Mouse (Mus musculus) embryo, embryonic 10 days (tissue): Measurements from ENCODE around the gene Lsp1.
A peak's percentile ranks its signal among the peaks of the same experiment; 100 is the strongest.

ENCODE experiments used
- DNase-seq: peaks from one replicate; pipeline ENCODE4 v3.0.0-alpha.2; 2015; ENCODE audit warnings: low spot score

Gene Lsp1

DNA sequence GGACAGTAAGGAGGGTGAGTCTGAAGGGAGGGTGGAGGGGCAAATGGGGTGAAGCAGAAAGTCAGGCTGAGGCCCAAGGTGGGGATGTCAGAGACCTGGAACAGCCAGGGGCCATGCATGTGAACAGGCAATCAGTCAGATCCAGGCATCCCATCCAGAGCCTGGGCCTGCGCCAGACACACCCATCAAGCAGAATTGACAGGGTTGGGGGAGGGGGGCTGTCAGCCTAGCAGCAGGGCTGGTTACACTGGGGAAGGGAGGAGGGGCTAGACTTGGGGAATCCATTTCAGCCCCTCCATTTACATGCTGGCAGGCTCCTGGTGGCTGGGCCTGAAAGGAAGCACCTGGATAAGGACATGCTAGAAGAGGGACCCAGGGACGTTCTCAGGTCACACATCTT, 45.3 kb downstream of the Lsp1 start:
- DNase-seq = peak; percentile 50

DNA sequence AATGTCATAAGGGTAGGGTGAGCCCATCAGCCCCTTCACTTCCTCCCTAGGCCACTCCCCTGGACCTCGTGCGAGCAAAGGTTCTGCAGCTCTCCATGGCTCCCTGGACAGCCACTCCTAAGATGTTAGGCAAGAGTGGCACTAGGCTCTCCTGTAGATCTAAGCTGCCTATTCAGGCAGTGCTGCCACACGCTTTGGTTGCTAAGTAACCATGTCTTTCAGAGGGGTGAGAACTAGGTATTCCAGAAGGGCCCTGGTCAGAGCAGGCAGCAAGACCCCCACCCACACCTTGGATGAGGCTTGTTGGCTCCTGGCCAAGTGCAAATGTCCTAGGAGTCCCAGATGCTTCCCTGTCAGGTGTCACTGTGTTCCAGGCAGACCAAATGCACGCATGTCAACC, 45.9 kb downstream of the Lsp1 start:
- no peak for DNase-seq

DNA sequence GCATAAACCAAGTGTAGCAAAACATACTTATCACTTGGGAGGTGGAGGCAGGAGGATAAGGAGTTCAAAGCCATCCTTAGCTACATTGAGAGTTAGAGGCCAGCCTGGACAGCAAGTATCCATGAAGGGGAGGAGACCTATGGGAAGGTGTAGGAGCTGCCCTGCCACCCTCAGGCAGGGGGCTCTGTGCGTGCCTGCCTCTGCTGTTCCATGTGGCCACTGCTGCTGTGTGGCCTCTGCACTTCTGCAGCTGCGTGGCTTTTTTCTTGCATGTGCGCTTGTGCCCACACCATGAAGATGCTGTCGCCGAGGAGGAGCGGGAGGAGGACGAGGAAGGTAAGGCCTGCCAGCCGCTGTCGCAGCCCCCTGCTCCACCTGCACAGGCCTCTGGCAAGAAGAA, 46.8 kb downstream of the Lsp1 start:
- no peak for DNase-seq

DNA sequence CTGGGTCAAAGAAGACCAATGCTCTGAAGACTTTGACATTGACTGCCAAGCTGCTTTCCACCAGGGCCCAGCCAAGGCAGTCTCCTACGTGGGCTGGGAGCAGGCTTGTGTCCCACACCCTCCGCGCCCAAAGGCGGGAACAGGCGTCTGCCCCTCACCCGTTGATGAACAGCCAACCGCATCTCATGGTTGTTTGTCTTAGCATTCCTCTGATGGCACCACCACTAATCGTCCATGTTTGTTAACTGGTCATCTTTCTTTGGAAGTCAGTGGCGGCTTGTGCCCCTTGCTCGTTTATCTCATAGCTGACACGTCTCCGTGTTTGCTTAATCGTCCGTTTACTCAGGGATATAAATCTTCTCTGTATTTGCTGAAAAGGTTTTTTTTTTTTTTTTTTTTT, 48.9 kb downstream of the Lsp1 start:
- DNase-seq = peak; percentile 75

DNA sequence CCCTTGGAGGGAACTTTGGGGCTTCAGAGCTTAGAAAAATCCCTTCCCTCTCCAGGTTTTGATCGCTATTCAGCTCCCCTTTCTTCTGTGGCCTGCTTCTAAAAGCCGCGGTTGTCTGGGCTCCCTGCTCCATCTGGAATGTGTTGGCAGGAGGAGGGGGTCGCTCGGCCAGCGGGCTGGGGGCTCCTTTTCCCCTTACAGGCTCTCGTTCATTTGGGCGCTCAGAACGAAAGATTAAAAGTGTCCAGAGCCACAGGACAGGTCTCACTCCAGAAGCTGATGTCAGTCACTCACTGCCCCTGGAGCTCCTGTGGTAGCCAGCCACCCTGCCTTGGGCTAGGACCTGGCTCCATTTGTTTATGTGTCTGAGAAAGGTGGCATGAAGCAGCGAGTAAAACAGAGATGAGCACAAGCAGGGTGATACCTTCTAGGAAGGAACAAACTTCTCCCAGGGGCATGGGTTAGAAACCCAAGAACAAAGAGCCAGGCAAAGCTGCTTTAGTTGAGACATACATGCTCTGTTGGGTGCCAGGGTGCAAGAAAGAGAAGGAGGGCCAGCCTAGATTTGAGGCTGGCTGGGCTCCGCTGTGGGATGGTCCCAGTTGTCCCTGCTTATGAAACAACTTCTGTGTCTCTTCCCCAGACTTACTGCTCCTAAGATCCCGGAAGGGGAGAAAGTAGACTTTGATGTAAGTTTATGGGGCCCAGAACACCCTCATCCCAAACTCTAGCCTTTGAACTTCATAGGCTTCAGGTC, 49.6 kb downstream of the Lsp1 start:
- DNase-seq = peak; percentile 78

DNA sequence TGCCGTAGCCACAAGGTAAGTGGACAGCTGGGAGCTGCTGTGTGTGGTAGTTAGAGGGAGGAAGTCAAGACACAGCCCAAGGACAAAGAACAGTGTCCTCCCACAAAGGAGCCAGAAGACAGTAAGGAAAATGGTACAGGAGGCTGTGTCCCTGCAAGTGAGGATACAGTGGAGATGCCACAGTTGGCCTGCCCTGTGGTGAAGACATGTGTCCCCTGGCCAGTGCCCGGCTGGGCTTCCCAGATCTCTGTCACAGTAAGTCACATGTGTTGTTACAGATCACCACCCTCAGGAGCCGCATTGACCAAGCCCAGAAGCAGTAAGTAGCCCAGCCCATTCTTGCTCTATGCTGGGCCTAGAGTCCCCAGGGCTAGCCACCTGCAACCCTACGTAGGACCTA, 53.4 kb downstream of the Lsp1 start:
- DNase-seq = no peak

DNA sequence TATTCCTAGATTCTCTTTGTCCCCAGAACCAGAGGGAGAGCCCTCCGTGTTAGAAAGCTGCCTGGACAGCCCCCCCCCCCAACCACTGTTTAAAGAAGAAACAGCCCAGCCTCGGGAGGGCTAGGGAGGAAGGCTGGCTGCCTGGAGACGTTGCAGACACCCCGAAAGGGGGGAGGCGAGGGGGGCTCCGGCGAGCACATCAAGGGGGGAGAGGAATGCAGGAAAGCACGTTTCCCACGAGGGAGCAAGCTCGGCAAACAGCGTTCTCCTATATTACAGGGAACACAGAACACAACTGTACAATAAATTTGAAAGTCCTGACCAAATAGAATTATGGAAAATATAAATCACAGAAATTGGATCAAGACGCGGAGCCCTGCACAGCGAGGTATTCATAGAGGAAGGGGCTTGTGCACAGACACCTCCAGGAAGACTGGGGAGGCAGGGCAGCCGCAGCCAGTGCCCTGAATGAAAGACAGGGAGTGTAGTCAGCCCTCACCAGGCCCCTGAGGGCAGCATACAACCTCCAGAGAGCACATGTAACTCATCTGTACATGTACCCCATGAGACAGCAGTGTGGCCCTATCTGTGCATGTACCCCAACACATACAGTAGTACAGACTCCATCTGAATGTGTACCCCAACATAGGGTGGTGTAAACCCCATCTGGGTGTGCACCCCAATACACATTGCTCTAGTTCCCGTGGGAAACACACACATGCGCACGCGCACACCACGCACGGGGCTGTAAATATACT, 55.8 kb downstream of the Lsp1 start:
- no peak for DNase-seq

DNA sequence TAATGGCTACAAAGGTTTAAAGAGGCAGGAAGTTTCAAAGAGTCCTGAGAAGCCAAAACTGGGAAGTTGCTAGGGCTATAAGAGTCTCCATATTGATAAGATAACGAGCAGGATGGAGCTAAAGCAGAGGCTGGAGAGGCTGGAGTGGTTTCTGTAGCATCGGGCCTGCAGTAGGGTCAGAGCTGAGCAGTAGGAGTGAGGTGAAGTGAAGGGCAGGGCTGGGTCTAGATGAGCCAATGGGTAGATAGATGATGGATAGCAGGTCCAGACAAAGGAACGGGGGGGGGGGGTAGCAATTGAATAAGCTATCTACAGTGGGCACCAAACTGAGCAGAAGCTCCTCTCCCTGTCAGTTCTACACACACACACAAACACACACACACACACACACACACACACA, 56.9 kb downstream of the Lsp1 start:
- DNase-seq = no peak

DNA sequence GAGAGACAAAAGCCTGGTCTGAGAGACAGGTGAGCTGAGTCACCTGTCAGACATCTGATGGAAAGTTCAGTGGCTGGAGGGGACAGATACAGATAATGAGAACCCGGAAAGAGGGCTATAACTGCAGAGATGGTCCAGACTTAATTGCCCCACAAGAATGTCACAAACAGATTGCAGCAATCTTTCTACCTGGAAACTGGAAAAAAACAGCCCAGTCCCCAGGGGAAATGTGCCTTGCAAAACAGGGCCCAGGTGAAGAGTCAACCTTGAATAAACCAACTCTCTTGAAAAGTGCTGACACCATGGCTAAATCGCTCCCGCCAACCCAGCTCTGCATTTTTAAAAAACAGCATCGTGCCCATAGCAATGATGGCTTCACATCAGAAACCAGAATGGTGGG, 59.7 kb downstream of the Lsp1 start:
- DNase-seq = no peak

DNA sequence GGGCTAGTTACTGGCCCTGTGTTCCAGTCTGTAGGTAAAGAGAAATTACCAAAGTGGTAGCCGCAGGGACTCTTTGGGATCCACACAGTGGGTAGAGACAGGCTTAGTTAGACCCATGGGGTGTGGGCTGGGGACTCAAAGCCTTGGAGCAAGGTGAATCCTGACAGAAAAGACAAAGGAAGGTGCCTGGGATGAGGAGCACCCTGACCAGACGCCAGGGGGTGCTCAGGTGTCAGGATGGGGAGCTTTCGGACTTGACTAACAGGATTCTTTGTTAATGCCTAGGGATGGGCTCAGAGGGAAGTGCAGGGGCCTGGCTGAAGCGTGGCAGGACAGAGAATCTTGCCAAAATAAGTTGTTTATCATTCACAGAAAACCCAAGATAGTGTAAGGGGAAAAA, 61.7 kb downstream of the Lsp1 start:
- DNase-seq = peak; percentile 80

DNA sequence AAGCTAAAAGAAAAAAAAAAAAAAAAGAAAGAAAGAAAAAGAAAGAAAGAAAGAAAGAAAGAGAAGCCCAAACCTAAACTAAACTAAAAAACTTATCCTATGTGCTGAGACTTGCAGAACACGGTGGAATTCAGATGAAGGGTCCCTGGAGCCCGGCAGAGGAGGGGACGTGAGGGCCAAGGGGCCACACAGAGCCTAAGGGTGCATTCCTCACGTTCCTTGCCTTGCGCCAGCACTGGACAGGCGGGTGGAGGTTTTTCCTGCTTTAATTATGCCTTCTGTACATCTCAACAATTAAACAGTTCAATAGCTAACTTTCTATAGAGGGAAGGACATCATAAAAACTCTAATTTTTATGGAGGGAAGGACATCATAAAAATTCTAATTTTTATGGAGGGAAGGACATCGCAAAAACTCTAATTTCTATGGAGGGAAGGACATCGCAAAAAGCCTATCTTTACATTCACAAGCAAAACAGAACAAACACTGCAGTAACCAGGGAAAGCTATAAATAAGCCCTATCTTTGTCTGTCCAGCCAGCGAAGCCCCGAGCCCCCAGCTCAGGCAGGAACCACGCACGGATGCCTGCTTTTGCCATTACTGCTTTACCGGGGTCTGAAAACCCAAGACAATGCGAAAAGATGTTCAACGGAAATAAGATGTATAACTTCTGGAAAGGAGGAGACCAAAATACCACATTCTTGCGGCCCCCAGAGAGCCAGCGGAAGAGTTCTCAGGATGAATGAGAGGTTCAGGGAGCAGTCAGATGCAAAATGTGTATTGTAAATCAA, 62.8 kb downstream of the Lsp1 start:
- peak; percentile 61 for DNase-seq

DNA sequence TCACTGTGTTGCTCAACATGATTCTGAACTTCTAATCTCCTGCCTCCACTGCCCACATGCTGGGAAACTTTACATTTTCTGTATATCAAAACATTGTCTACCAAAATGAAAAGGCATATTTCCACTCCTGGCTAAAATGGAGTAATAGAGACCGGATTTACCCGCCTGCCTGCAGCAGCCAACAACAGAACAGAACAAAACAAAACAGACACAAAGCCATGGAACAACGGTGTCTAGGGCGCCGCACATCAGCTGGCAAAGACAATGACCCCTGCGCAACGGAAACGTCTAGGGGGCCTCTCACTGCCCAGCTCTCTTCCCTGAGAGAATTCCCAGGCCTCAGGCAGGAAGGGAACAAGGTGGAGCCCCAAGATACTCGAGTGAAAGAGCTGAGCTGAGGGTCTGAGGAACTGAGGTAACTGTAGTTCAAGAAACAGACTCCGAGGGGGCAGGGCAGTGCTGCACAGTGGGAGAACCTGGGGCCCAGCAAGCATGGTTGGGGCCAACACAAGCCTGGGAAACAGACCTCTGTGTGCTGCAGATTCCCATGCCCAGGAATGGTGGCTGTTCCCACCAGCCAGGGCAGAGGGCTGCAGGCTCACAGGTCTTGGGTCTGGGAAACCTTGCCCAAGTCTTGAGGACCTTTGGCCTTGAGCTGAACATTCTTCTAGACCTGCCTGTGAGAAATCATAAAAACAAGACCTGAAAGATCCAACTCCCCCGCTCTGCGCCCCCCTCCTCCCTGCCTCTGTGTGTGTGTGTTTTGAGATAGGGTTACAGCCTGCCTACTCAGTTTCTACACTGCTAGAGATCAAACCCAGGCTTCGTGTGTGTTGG, 65.0 kb downstream of the Lsp1 start:
- peak; percentile 62 for DNase-seq

DNA sequence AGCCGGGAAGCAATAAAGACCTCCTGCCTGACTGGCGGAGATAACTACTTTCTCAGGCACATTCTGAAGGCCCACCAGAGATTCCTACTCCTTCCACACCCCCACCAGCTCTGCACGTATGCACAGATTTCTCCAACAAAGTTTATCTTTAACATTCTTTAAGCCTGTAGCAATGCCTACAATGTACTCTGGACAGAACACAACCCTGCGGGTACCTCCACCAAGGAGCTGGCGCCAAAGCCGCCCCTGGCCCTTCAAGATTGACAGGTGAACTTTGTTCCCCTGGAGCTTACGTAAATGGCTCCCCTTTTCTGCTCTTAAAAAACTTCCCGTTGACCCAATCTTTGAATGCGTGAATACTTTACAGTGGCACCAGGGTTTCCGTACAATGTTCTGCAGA, 68.7 kb downstream of the Lsp1 start:
- DNase-seq = no peak

DNA sequence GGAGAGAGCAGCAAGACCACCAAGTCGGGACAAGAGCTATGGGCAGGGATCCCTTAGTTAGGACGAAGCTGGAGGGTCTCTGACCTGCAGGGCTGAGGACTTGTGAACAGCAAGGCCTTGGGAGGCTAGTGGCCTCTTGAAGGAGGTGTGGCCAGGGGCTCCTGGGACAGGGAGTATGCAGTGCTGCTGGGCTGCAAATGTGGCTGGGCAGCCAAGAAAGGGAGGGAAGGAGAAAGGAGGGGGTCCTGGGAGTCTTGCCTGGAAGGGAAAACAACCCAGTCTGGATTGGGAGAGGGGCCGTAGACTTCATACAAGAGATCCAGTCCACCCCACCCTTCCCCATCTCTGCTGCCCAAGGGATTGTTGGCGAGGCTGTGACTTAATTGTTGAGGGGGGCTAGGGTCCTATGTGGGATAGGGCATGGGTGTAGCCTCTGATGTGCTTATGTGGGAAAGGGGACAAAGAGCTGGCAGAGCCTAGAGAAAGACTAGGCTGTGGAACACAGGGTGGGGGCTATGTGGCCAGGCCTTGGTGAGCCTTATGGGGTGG, 71.4 kb downstream of the Lsp1 start:
- DNase-seq = no peak

DNA sequence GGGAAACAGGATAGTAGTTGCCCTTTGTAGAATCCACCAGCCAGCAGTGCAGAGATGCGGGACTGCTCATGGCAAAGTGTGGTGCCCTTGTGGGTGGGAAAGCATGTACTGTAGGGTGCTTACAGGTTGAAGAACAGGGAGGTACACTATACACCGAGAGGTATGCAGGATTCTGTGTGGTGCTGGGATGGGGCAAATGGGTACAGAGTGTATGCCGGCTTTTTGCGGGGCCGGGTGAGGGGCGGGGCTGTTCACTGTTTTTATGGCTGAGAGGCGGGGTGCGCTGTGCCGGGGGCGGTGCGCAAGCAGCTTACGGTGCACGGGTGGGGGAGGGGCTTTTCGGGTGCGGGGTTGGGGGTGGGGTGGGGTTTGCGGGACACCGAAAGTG, 72.1 kb downstream of the Lsp1 start, which contains the start of gene Mrpl23:
Mrpl23 (plus strand) TSS at position 16 of the 388 bp plus-strand sequence.
- DNase-seq = no peak

DNA sequence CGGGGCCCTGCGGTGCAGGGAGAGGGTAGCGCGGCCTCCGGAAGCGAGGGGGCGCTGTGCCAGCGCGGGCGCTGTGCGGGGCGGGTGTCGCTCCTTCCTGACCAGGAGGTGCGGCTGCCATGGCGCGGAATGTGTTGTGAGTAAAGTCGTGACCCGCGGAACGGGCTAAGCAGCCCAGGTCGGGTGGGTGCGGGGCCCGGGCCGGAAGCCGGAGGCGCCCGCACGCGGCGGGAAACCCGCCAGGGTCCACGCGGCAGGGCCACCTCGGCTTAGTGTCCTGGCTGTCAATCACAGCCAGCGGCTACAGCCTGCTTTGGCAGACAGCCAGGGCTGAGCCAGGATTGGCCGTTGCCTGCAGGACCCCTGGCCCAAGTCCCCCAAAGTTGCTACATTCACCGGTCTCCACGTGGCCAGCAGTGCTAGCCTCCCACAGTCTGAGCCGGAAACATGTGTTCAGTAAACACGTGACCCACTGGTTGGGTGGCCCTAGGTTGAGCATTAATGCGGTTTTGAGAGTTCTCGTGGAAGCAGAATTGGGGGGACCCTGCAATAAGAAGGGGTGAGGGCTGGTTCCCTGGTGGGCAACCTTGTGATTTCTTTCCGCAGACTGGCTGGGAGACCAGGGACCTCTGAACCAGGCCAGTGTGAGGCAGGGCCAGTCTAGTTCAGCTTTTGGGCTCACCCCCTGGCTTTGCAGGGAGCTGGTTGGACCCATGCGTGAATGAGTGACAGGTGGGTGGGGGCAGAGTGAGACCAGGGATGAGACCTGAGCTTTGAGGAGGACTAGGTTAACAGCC, 72.6 kb downstream of the Lsp1 start:
- peak; percentile 89 for DNase-seq

DNA sequence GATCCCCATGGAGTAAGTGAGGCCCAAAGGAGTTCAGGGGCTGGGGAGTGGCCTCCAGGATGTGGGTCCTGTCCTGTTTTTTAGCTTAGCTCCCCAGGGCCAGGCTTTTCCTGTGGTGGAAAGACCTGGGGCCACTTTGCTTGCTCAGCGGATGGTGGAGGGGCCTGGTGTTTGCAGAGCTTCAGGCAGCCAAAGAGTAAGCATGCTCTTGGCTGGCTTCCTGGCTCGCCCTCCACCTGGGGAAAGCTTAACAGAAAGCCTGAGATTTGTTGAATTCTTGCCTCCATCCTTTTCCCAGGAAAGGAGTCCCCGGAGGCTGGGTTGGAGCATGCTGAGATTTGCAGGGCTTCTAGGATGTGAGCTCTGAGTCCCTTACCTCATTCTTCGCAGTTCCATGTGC, 74.5 kb downstream of the Lsp1 start:
- no peak for DNase-seq

DNA sequence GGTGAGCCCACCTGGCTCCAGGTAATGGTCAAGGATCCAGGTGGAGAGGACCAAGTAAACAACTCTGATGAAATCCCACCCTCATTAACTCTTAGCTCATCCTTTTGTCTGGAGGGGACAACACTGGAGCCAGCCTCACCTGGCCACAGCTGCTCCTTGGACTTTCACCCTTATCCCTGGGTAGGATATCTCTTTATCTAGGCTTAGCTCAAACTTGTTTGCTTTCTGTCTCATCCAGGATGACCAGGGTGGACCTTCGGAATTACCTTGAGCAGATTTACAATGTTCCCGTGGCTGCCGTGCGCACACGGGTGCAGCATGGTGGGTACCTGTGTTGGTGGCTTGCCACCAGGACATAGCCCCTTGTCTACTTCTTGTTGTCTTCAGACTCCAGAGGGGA, 75.2 kb downstream of the Lsp1 start:
- DNase-seq = no peak

DNA sequence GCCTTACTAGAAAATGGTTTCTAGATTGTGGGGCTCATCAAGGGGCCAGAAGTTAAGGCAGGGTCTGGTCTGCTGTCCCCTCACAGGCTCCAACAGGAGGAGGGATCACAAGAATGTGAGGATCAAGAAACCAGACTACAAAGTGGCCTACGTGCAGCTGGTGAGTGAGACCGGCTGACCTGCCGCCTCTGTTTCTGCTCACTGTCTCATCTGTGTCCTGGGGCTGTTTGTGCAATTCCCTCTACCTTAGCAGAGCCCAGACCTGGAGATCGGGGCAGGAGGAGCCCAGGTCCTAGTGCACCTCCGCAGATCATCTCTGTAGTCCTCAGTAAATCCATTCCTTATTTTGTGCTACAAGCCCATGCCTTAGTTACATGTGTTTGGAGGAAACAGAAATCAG, 76.6 kb downstream of the Lsp1 start:
- peak; percentile 60 for DNase-seq

DNA sequence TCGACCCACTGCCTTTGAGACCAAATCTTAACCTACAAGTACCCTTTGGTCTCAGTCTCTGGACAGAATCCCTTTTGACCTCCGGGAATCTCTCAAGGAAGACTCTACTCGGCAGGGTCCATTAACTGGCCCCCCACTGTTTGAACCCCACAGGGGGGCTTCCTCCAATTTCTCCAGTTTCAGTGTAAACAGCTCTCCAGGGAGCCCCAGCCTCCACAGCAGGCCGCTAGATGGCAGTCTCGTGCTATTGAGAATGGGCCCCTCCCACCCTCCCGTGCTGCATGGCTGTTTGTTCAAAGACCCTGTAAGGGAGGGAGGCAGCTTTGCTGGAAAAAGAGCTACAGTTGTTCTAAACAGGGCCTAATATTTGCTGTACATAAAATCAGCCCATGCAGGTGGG, 77.3 kb downstream of the Lsp1 start:
- DNase-seq = peak; percentile 92

DNA sequence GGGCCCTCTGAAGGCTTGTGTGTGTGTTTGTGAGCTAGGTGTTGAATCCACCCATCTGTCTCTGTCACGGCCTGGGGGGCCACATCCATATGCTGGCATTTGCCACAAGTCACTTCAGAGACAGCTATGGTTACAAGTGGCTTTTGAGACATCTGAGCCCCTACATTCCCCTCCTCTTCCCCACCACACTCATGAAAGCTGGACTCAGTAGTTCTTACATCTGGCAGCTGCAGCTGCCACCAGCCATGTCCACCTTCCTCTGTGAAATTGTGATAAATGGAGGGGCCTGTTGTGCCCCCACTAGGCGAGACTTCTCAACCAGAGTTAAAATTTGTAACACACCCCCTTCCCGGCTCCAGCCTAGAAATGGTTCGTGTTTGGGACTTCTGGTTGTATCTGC, 77.7 kb downstream of the Lsp1 start:
- no peak for DNase-seq
